Mouse (Mus musculus): Measurements from ENCODE around the gene Hspg2. TPM values are rescaled to one million over a fixed set of nuclear protein-coding genes. Genes with fewer than 3 reads are reported as not detected.

Gene Hspg2
- total RNA-seq, 2 experiments from 2014 or later: 524 to 560 TPM

- DNase-seq: peak; percentile 22 to 35
- intact Hi-C loops (cut with DNase I): no loop called here
These were observed 135.0 kb downstream of the Hspg2 start for GRCm38 (mm10) chr4:137603449-137604171.

- intact Hi-C loops (cut with DNase I): no loop called here
- no peak for DNase-seq
These were observed 138.5 kb downstream of the Hspg2 start for GRCm38 (mm10) chr4:137607023-137607422.

DNA sequence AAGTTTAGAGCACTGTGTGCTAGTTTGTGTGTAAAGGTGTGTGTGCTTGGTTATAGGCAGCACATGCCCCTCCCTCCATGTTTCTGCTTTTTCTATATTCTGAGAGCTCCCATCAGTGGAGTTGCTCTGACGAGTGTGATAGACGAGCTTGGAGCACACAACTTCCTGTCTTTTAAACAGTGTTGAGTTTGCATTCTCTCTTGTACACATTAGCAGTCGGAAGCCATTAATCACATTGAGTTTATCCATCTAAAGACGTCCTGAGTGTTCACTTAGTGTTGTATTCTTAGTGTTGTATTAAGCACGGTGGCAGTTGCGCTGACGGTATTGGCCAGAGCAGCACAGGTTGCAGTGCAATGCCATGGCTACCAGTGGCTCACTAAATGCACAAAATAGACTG, 140.7 kb downstream of the Hspg2 start:
- no peak for DNase-seq
- intact Hi-C loops (cut with DNase I): no loop called here

- peak in 1 of 2 experiments; percentile 23 for DNase-seq
- intact Hi-C loops (cut with DNase I): no loop called here
These were observed 141.1 kb downstream of the Hspg2 start for GRCm38 (mm10) chr4:137609702-137610101.

DNA sequence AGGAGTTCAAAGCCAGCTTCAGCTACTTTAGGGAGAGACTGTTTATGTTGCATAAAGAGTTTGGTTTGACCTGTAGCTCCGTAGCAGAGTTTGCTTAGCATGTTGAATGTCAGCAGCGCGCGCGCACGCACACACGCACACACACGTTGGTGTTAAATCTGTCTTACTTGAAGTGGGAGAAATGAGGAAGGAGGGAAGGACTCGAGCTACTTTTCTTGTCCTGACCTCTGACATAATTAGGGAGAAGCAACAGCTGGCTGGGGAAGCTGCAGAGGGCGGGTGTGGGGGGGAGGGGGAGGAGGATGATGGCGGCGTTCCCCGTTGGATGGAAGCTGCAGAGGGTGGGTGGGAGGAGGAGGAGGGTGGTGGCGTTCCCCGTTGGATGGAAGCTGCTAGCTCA, 141.7 kb downstream of the Hspg2 start:
- peak in 1 of 2 experiments; percentile 18 for DNase-seq

More for the DNA sequence above, 141.7 kb downstream of the Hspg2 start:
- intact Hi-C loops (cut with DNase I): no loop called here

Small RNA genes within 50 kb of the gene (microRNA-seq; reads per million reads assigned to microRNA genes)
- 2.1 to 6.2 reads per million in 2 experiments for gene Mir7018

Other genes with a start within 250 kb of the Hspg2 start
- under 1 TPM; 0.48 to 0.84 TPM for gene Wnt4, start 191.3 kb upstream of the Hspg2 start, total RNA-seq (2021)
- gene Cdc42, start 111.0 kb upstream of the Hspg2 start, total RNA-seq (2021): 100 to 1,000 TPM; 245 to 270 TPM
- gene Cela3a, start 59.0 kb upstream of the Hspg2 start, total RNA-seq (2021): not detected
- gene Cela3b, start 38.2 kb upstream of the Hspg2 start, total RNA-seq (2021): not detected
- gene 1700013G24Rik, start 15.5 kb upstream of the Hspg2 start, total RNA-seq (2021): not detected
- gene Ldlrad2, start 105.8 kb downstream of the Hspg2 start, total RNA-seq (2021): not detected
- 10 to 100 TPM; 37.9 to 45.7 TPM for gene Usp48, start 125.0 kb downstream of the Hspg2 start, total RNA-seq (2021)
- gene Rap1gap, start 196.0 kb downstream of the Hspg2 start, total RNA-seq (2021): 10 to 100 TPM; 10.3 to 12.6 TPM